Mouse (Mus musculus): ENCODE measurements around the gene Vwce. TPM values are rescaled to one million over a fixed set of nuclear protein-coding genes. Genes with fewer than 3 reads are reported as not detected.

The Vwce gene
- polyA plus RNA-seq (2012; ENCODE audit: insufficient read depth, low replicate concordance) = 0.46 TPM in 1 of 2 replicates, not detected in the other

GRCm38 (mm10) chr19:10634106-10634871 is at the start of gene Vwce:
Vwce (plus strand) TSS chr19:10634213.
- peak within 1 kb of the TSS; percentile 84 for H3K4me3 ChIP-seq (replicated peaks)
- TF ChIP-seq FLI1 (IDR thresholded peaks at IDR 0.05; ENCODE audit: low read length) = no peak
- TF ChIP-seq GATA1 (IDR thresholded peaks at IDR 0.05; ENCODE audit: borderline replicate concordance, low read length) = no peak
- H3K36me3 ChIP-seq (replicated peaks; ENCODE audit: low read length) = peaks cover 35% of the 10 kb centered on the region
- peaks cover 26% of the 10 kb centered on the region for H3K4me1 ChIP-seq
- H3K9me3 ChIP-seq = no peaks in the 10 kb centered on the region
- peaks cover 33% of the 10 kb centered on the region for H3K27me3 ChIP-seq (replicated peaks)

GRCm38 (mm10) chr19:10585112-10585511 is 48.9 kb upstream of the Vwce start:
- TF ChIP-seq GATA1 (IDR thresholded peaks at IDR 0.05; ENCODE audit: borderline replicate concordance, low read length) = no peak
- TF ChIP-seq FLI1 (IDR thresholded peaks at IDR 0.05; ENCODE audit: low read length) = no peak
- Histone ChIP-seq H3K9me3 (no peaks in the 10 kb centered on the region), H3K4me1 (peaks cover 79% of the 10 kb centered on the region), H3K36me3 (replicated peaks; ENCODE audit: low read length) (peaks cover 84% of the 10 kb centered on the region), H3K4me3 (replicated peaks) (no peak overlapping the region), H3K27me3 (replicated peaks) (no peaks in the 10 kb centered on the region)

GRCm38 (mm10) chr19:10587231-10587630 is 46.8 kb upstream of the Vwce start:
- Histone ChIP-seq H3K4me1 (peaks cover 71% of the 10 kb centered on the region), H3K36me3 (replicated peaks; ENCODE audit: low read length) (peaks cover 83% of the 10 kb centered on the region), H3K27me3 (replicated peaks) (no peaks in the 10 kb centered on the region), H3K4me3 (replicated peaks) (no peak overlapping the region), H3K9me3 (no peaks in the 10 kb centered on the region)
- TF ChIP-seq FLI1 (IDR thresholded peaks at IDR 0.05; ENCODE audit: low read length) (no peak), GATA1 (IDR thresholded peaks at IDR 0.05; ENCODE audit: borderline replicate concordance, low read length) (no peak)

- H3K4me3 ChIP-seq (replicated peaks) = peak overlapping the region; percentile 83
- no peaks in the 10 kb centered on the region for H3K27me3 ChIP-seq (replicated peaks)
- H3K4me1 ChIP-seq = peaks cover 64% of the 10 kb centered on the region
- H3K36me3 ChIP-seq (replicated peaks; ENCODE audit: low read length) = peaks cover 89% of the 10 kb centered on the region
- no peaks in the 10 kb centered on the region for H3K9me3 ChIP-seq
- TF ChIP-seq GATA1 (IDR thresholded peaks at IDR 0.05; ENCODE audit: borderline replicate concordance, low read length) (no peak), FLI1 (IDR thresholded peaks at IDR 0.05; ENCODE audit: low read length) (no peak)
These were observed 44.7 kb upstream of the Vwce start for GRCm38 (mm10) chr19:10589127-10589857.

GRCm38 (mm10) chr19:10590301-10590700 is 43.7 kb upstream of the Vwce start:
- no peaks in the 10 kb centered on the region for H3K9me3 ChIP-seq
- H3K36me3 ChIP-seq (replicated peaks; ENCODE audit: low read length) = peaks cover 89% of the 10 kb centered on the region
- no peak overlapping the region for H3K4me3 ChIP-seq (replicated peaks)
- no peaks in the 10 kb centered on the region for H3K27me3 ChIP-seq (replicated peaks)
- TF ChIP-seq GATA1 (IDR thresholded peaks at IDR 0.05; ENCODE audit: borderline replicate concordance, low read length) = no peak
- no peak for TF ChIP-seq FLI1 (IDR thresholded peaks at IDR 0.05; ENCODE audit: low read length)
- H3K4me1 ChIP-seq = peaks cover 61% of the 10 kb centered on the region

- H3K9me3 ChIP-seq = no peaks in the 10 kb centered on the region
- H3K27me3 ChIP-seq (replicated peaks) = no peaks in the 10 kb centered on the region
- H3K4me1 ChIP-seq = peaks cover 53% of the 10 kb centered on the region
- TF ChIP-seq GATA1 (IDR thresholded peaks at IDR 0.05; ENCODE audit: borderline replicate concordance, low read length) (no peak), FLI1 (IDR thresholded peaks at IDR 0.05; ENCODE audit: low read length) (no peak)
- H3K4me3 ChIP-seq (replicated peaks) = no peak overlapping the region
- H3K36me3 ChIP-seq (replicated peaks; ENCODE audit: low read length) = peaks cover 95% of the 10 kb centered on the region
These were observed 42.2 kb upstream of the Vwce start for GRCm38 (mm10) chr19:10591659-10592377.

- peaks cover 80% of the 10 kb centered on the region for H3K36me3 ChIP-seq (replicated peaks; ENCODE audit: low read length)
- no peaks in the 10 kb centered on the region for H3K9me3 ChIP-seq
- TF ChIP-seq FLI1 (IDR thresholded peaks at IDR 0.05; ENCODE audit: low read length) (no peak), GATA1 (IDR thresholded peaks at IDR 0.05; ENCODE audit: borderline replicate concordance, low read length) (no peak)
- H3K27me3 ChIP-seq (replicated peaks) = no peaks in the 10 kb centered on the region
- no peak overlapping the region for H3K4me3 ChIP-seq (replicated peaks)
- H3K4me1 ChIP-seq = peaks cover 58% of the 10 kb centered on the region
These were observed 35.8 kb upstream of the Vwce start for GRCm38 (mm10) chr19:10598188-10598587.

- Histone ChIP-seq H3K27me3 (replicated peaks) (no peaks in the 10 kb centered on the region), H3K4me1 (peaks cover 68% of the 10 kb centered on the region), H3K36me3 (replicated peaks; ENCODE audit: low read length) (peaks cover 68% of the 10 kb centered on the region), H3K9me3 (no peaks in the 10 kb centered on the region), H3K4me3 (replicated peaks) (no peak overlapping the region)
- TF ChIP-seq FLI1 (IDR thresholded peaks at IDR 0.05; ENCODE audit: low read length) (no peak), GATA1 (IDR thresholded peaks at IDR 0.05; ENCODE audit: borderline replicate concordance, low read length) (no peak)
These were observed 34.4 kb upstream of the Vwce start for GRCm38 (mm10) chr19:10599648-10600047.

- Histone ChIP-seq H3K36me3 (replicated peaks; ENCODE audit: low read length) (peaks cover 50% of the 10 kb centered on the region), H3K27me3 (replicated peaks) (no peaks in the 10 kb centered on the region), H3K4me3 (replicated peaks) (peak overlapping the region; percentile 86), H3K4me1 (peaks cover 84% of the 10 kb centered on the region), H3K9me3 (no peaks in the 10 kb centered on the region)
- TF ChIP-seq FLI1 (IDR thresholded peaks at IDR 0.05; ENCODE audit: low read length) (no peak), GATA1 (IDR thresholded peaks at IDR 0.05; ENCODE audit: borderline replicate concordance, low read length) (no peak)
These were observed 31.7 kb upstream of the Vwce start for GRCm38 (mm10) chr19:10602247-10602769.
